Mouse (Mus musculus) ES-Bruce4 (cell line): ENCODE measurements around the gene Lgals2. TPM values are rescaled to one million over a fixed set of nuclear protein-coding genes. Genes with fewer than 3 reads are reported as not detected.

Source experiments
- H3K27ac ChIP-seq: 2 replicates; pipeline ENCODE4 v1.5.1; 2012; ENCODE audit warnings: low read length, inconsistent platforms; ENCODE audit not compliant: insufficient read depth
- H3K27me3 ChIP-seq: 2 replicates; pipeline ENCODE4 v1.6.1; 2012; ENCODE audit warnings: mild to moderate bottlenecking, low read length, inconsistent platforms; ENCODE audit not compliant: control insufficient read depth, poor library complexity, insufficient read depth, severe bottlenecking
- H3K36me3 ChIP-seq: 2 replicates; pipeline ENCODE4 v1.6.1; 2012; ENCODE audit warnings: inconsistent platforms, mild to moderate bottlenecking, low read length, moderate library complexity; ENCODE audit not compliant: control insufficient read depth, poor library complexity, insufficient read depth, severe bottlenecking
- H3K4me1 ChIP-seq: one replicate; pipeline ENCODE4 v1.8.1; 2011; ENCODE audit warnings: low read length; ENCODE audit not compliant: control insufficient read depth, insufficient read depth
- H3K4me3 ChIP-seq: 2 replicates; pipeline ENCODE4 v1.5.1; 2011; ENCODE audit warnings: low read depth, mild to moderate bottlenecking, low read length
- H3K9ac ChIP-seq: 2 replicates; pipeline ENCODE4 v1.6.1; 2012; ENCODE audit warnings: low read depth, mild to moderate bottlenecking, inconsistent platforms; ENCODE audit not compliant: poor library complexity, severe bottlenecking
- H3K9me3 ChIP-seq: replicated peaks from 2 replicates; pipeline ENCODE4 v1.6.1; 2012; ENCODE audit warnings: mild to moderate bottlenecking, low read length, inconsistent platforms; ENCODE audit not compliant: control insufficient read depth, poor library complexity, insufficient read depth, severe bottlenecking
- CTCF ChIP-seq: IDR thresholded peaks from one replicate; pipeline ENCODE4 v1.8.1; 2011; ENCODE audit warnings: low read depth, low read length
- EP300 ChIP-seq: IDR thresholded peaks from 2 replicates; pipeline ENCODE4 v1.6.1; 2011; ENCODE audit warnings: low read depth, low read length; ENCODE audit not compliant: insufficient read depth
- POLR2A ChIP-seq: IDR thresholded peaks from one replicate; pipeline ENCODE4 v1.8.1; 2011; ENCODE audit warnings: low read length; ENCODE audit not compliant: insufficient read depth
- polyA plus RNA-seq: library from polyadenylated mRNA; stranded (reverse); fragments of >200 nt; gene quantifications from 2 replicates; pipeline ENCODE4 v1.2.4, GENCODE M21; 2011; ENCODE audit warnings: low read depth; ENCODE audit not compliant: missing spikeins, insufficient read depth, insufficient read length

Lgals2 gene
- polyA plus RNA-seq, 1 experiment: 2.4 TPM

DNA sequence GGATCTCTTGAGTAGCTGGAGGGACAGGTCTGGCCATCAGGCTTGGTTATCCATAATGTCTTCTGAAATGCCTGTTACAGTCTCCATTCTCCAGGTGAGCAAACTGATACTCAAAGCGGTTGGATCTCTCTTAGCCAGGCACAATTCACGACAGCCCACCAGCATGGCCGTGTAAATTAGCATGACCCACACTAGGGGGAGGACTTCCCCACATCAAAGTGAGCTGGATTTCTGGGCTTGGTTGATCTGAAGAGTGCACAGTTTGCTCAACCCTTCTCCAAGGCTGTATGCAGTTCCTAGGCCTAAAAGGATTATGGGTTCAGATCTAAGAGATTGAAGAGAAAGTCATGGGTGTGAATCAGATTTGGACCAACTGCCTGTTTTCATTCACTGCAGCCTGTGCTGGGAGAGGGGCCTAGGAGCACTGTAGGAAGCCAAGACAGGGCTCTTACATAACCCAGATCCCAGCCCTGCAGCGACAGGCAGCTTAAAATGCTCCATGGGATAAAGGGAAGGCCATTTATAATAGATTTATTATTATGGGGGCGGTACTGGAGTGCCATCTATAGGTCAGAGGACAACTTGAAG lies 16.8 kb upstream of the Lgals2 start:
- H3K36me3 ChIP-seq: no peaks in the 10 kb centered on the region
- no peak overlapping the region for H3K27ac ChIP-seq
- peaks cover 8% of the 10 kb centered on the region for H3K4me1 ChIP-seq
- H3K27me3 ChIP-seq: no peaks in the 10 kb centered on the region
- H3K9me3 ChIP-seq: no peaks in the 10 kb centered on the region
- TF ChIP-seq CTCF: no peak
- no peak for TF ChIP-seq POLR2A
- no peak for TF ChIP-seq EP300
- no peak overlapping the region for H3K4me3 ChIP-seq
- no peak overlapping the region for H3K9ac ChIP-seq

DNA sequence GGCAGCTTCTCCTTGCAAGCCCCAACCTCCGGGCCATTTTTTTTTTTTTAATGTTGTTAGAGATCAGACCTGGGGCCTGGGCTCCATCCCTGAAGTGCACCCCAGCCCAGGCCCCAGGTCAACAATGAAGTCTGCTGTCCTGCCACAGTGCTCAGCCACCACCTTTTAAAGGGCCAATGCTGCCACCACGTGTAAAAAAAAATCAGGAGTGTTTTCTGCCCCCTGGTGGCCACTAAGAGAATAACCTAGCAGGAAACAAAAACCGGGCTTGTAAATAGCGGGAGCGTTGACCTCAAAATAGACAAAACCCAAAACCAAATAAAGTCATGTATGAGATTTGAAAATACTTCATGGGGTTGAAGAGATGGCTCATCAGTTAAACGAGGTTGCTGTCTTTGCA lies 14.4 kb upstream of the Lgals2 start:
- TF ChIP-seq CTCF (peak; percentile 50), POLR2A (no peak), EP300 (no peak)
- Histone ChIP-seq H3K9ac (no peak overlapping the region), H3K9me3 (no peaks in the 10 kb centered on the region), H3K27ac (no peak overlapping the region), H3K36me3 (no peaks in the 10 kb centered on the region), H3K4me1 (peaks cover 6% of the 10 kb centered on the region), H3K4me3 (no peak overlapping the region), H3K27me3 (no peaks in the 10 kb centered on the region)

DNA sequence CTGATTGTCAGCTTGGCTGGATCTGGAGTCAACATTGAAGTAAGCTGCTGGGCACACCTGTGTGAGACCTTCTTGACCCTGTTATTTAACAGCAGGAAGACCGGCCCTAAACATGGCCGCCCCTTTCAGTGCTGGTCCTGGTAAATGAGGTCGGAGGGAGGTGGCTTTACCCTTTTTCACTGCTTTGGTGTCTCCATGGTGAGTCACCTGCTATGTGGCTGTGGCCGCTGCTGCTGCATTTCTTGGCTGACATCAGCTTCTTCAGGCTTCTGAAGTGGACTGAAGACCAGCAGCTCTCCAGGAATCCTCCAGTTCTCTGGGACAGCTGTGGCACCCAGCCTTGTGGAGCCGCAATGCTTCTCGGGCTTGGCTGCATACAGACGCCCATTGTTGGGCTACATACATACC lies 13.5 kb upstream of the Lgals2 start:
- H3K36me3 ChIP-seq: no peaks in the 10 kb centered on the region
- H3K4me1 ChIP-seq: peaks cover 6% of the 10 kb centered on the region
- no peak for TF ChIP-seq POLR2A
- TF ChIP-seq CTCF: no peak
- TF ChIP-seq EP300: no peak
- no peaks in the 10 kb centered on the region for H3K9me3 ChIP-seq
- no peak overlapping the region for H3K9ac ChIP-seq
- H3K27ac ChIP-seq: no peak overlapping the region
- no peak overlapping the region for H3K4me3 ChIP-seq
- H3K27me3 ChIP-seq: no peaks in the 10 kb centered on the region

DNA sequence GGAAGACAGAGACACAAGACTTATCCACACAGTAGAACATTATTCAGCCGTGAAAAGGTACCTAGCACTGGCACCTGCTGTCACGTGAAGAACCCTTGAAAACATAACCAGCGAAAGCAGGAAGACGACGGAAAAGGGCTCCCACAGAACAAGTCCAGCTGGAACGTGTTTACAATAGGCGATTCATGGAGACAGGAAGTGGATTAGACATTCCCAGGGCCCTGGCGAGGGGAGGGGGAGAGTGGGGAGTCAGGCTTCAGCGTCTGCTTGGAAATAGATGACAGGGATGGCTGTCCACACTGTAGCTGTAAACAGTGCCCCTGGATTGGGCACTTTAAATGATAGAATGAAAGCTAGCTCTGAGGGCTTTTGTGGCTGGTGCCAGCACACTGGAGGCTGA lies 13.1 kb upstream of the Lgals2 start:
- no peaks in the 10 kb centered on the region for H3K36me3 ChIP-seq
- H3K27ac ChIP-seq: 0 out of 2 replicates have a peak overlapping the region, but pooled peaks have one; percentile 7
- H3K4me1 ChIP-seq: peaks cover 4% of the 10 kb centered on the region
- TF ChIP-seq EP300 (peak; percentile 67), CTCF (no peak)
- H3K9me3 ChIP-seq: no peaks in the 10 kb centered on the region
- H3K27me3 ChIP-seq: no peaks in the 10 kb centered on the region
- no peak overlapping the region for H3K9ac ChIP-seq
- H3K4me3 ChIP-seq: no peak overlapping the region

DNA sequence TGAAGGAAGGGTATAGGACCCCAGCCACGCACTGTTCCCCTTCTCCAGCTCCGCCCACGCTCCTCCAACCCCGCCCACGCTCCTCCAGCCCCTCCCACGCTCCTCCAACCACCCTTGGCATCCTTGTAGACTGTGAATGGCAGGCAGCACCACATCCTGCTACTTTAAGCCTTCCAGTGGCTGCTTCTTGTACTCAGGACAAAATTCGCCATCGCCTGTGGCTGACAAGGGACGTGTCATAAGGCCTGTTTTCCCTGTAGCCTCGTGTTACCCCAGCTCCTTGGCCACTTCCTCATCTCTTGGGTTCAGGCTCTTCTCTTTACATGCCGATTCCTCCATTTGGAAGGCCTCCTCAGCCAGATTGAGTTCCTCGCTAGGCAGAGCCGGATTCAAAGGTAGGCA lies 8.5 kb upstream of the Lgals2 start:
- H3K27me3 ChIP-seq: no peaks in the 10 kb centered on the region
- H3K36me3 ChIP-seq: no peaks in the 10 kb centered on the region
- peaks cover 4% of the 10 kb centered on the region for H3K4me1 ChIP-seq
- H3K9ac ChIP-seq: no peak overlapping the region
- no peak overlapping the region for H3K27ac ChIP-seq
- peak overlapping the region; percentile 34 for H3K4me3 ChIP-seq
- no peaks in the 10 kb centered on the region for H3K9me3 ChIP-seq
- TF ChIP-seq POLR2A (peak; percentile 17), EP300 (no peak)

DNA sequence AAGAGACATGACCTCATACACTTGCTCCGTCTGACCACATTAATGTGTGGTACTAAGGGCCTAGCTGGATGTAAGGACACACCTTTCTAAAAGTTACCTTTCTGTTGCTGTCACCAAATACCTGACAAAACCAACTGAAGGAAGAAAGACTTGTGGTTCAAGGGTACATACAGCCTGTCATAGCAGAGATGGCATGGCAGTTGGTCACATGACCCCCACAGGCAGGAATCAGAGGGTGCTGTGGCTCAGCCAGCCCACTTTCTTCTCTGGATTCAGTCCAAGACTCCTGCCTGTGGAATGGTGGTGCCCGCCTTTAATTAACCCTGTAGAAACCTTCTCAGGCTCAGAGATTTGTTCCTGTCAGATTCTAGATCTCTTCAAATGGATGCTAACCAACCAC lies 7.8 kb upstream of the Lgals2 start:
- Histone ChIP-seq H3K9me3 (no peaks in the 10 kb centered on the region), H3K4me1 (peaks cover 4% of the 10 kb centered on the region), H3K4me3 (no peak overlapping the region), H3K27me3 (no peaks in the 10 kb centered on the region), H3K27ac (no peak overlapping the region), H3K9ac (no peak overlapping the region), H3K36me3 (no peaks in the 10 kb centered on the region)
- no peak for TF ChIP-seq CTCF
- TF ChIP-seq POLR2A: no peak
- no peak for TF ChIP-seq EP300
